Mouse (Mus musculus) olfactory bulb, adult 2 months (tissue): ENCODE measurements around the gene Hoxa6. TPM values are rescaled to one million over a fixed set of nuclear protein-coding genes. Genes with fewer than 3 reads are reported as not detected.

Source experiments
- H3K27ac ChIP-seq: fragments of 200-500 bp; 2 replicates; pipeline ENCODE4 v1.5.1; 2012; ENCODE audit warnings: low read depth, low read length; ENCODE audit not compliant: insufficient read depth
- H3K4me1 ChIP-seq: fragments of 200-500 bp; 2 replicates; pipeline ENCODE4 v1.6.1; 2012; ENCODE audit warnings: low read length; ENCODE audit not compliant: control insufficient read depth, insufficient read depth
- H3K4me3 ChIP-seq: fragments of 200-500 bp; 2 replicates; pipeline ENCODE4 v1.5.1; 2012; ENCODE audit warnings: mild to moderate bottlenecking, low read depth, low read length, moderate library complexity; ENCODE audit not compliant: insufficient read depth
- CTCF ChIP-seq: fragments of 200-500 bp; IDR thresholded peaks from 2 replicates; pipeline ENCODE4 v1.5.1; 2012; ENCODE audit warnings: low read depth, mild to moderate bottlenecking, low read length, moderate library complexity; ENCODE audit not compliant: insufficient read depth
- POLR2A ChIP-seq: fragments of 200-500 bp; IDR thresholded peaks from 2 replicates; pipeline ENCODE4 v1.6.1; 2012; ENCODE audit warnings: mild to moderate bottlenecking, low read depth, low read length, moderate library complexity; ENCODE audit not compliant: insufficient read depth
- WGBS: fragments of 180-500 bp; shearing (Covaris S2); methylation state at CpG from one replicate; pipeline ENCODE4 v1.1.7; 2018; 5-methylcytosine and 5-hydroxymethylcytosine counted together
- polyA plus RNA-seq: library from polyadenylated mRNA; stranded (reverse); fragments of >200 nt; gene quantifications from 2 replicates; pipeline ENCODE4 v1.2.4, GENCODE M21; 2012; ENCODE audit warnings: low replicate concordance; ENCODE audit not compliant: missing spikeins, insufficient read depth, insufficient read length

The Hoxa6 gene
- polyA plus RNA-seq, 1 experiment = not detected

DNA sequence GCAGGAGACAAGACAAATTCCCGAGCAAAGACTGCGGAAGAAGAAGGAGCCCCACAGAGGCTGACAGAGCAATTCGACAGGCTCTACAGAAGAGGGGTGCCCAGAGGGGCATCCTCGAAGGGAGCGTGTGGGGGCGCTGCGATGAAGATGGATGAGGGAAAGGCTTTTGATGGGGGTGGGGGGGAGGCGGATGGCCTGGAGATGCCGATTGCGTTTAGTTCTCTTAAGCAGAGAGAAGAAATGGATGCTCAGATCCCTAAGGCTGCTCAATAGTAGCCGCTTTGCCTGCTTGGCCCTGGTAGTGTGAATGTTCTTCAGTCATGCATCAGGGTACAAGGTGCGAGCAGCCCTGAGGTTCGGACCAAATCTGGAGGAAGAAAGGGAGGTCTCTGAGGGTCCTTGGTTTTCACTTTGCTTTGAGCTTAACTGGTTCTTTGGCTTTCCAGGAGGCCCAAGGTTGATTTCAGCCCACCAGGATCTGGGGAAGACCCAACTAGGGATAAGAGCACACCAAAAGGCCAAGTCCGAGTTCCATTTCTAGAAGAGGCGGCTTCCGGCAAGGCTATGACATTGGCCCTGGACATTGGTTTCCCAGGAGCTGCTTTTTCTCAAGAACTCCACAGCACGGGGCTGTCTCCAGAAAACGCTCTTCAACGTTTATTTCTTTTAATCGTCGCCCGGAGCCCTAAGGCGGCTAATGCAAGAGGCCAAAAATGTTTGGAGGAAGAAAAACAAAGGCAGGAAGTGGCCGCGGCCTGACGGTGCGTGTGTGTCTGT lies 40.3 kb upstream of the Hoxa6 start:
- H3K4me1 ChIP-seq = no peaks in the 10 kb centered on the region
- H3K27ac ChIP-seq = no peak overlapping the region
- TF ChIP-seq CTCF = no peak
- no peak for TF ChIP-seq POLR2A
- H3K4me3 ChIP-seq = no peak overlapping the region
- 4% methylated on average over 27 of the region's 27 CpGs for WGBS

- no peak overlapping the region for H3K4me3 ChIP-seq
- WGBS = 2% methylated on average over 23 of the region's 23 CpGs
- TF ChIP-seq CTCF = no peak
- no peak for TF ChIP-seq POLR2A
- H3K27ac ChIP-seq = no peak overlapping the region
- no peaks in the 10 kb centered on the region for H3K4me1 ChIP-seq
Observed at GRCm38 (mm10) chr6:52247766-52248637, 39.5 kb upstream of the Hoxa6 start.

GRCm38 (mm10) chr6:52246916-52247315 lies 38.4 kb upstream of the Hoxa6 start:
- no peaks in the 10 kb centered on the region for H3K4me1 ChIP-seq
- H3K4me3 ChIP-seq = no peak overlapping the region
- H3K27ac ChIP-seq = no peak overlapping the region
- TF ChIP-seq POLR2A (no peak), CTCF (no peak)
- WGBS = 6% methylated on average over 3 of the region's 3 CpGs

GRCm38 (mm10) chr6:52246403-52246803 lies 37.9 kb upstream of the Hoxa6 start:
- no peak for TF ChIP-seq POLR2A
- TF ChIP-seq CTCF = no peak
- no peak overlapping the region for H3K27ac ChIP-seq
- H3K4me3 ChIP-seq = no peak overlapping the region
- H3K4me1 ChIP-seq = no peaks in the 10 kb centered on the region
- WGBS = 2% methylated on average over 26 of the region's 26 CpGs

GRCm38 (mm10) chr6:52245757-52246142 lies 37.2 kb upstream of the Hoxa6 start, which contains the start of gene Hoxa11:
Gene Hoxa11 (minus strand): TSS chr6:52245810.
- Histone ChIP-seq H3K27ac (no peak within 1 kb of the TSS), H3K4me3 (no peak within 1 kb of the TSS), H3K4me1 (no peaks in the 10 kb centered on the region)
- TF ChIP-seq POLR2A = no peak
- no peak for TF ChIP-seq CTCF
- 3% methylated on average over 20 of the region's 20 CpGs for WGBS

- 2% methylated on average over 71 of the region's 71 CpGs for WGBS
- TF ChIP-seq CTCF = no peak
- TF ChIP-seq POLR2A = no peak
- Histone ChIP-seq H3K4me3 (no peak overlapping the region), H3K27ac (no peak overlapping the region), H3K4me1 (no peaks in the 10 kb centered on the region)
Observed at GRCm38 (mm10) chr6:52245040-52245756, 36.7 kb upstream of the Hoxa6 start.

DNA sequence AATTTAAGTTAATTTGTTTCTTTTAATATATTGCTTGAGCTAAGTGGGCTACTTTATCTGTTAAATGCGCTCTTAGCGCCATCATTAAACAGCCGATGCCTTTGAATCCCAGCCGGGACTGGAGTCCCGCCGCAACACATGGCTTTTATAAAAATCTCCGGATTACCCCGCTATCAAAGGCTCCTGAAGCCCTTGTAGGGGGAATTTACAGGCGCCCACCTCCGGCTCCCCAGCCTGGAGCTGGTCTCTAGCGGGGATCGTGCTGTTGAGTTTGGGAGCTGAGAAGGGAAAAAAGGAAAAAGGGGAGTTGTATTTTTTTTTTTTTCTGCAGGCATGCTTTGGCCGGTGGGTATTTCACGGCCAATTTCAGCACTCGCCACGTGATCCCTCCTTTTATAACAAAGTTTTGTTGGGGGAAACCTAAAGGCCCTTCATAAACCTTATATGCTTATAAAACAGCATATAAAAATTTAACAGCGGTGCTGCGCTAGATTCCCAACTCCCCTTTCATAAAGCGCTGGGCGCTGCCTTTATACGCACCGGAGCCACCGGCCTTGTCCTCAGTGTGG lies 36.0 kb upstream of the Hoxa6 start:
- H3K27ac ChIP-seq = no peak overlapping the region
- no peak for TF ChIP-seq POLR2A
- TF ChIP-seq CTCF = no peak
- 3% methylated on average over 23 of the region's 23 CpGs for WGBS

GRCm38 (mm10) chr6:52243681-52244121 lies 35.2 kb upstream of the Hoxa6 start:
- no peak overlapping the region for H3K4me3 ChIP-seq
- H3K27ac ChIP-seq = no peak overlapping the region
- WGBS = 4% methylated on average over 12 of the region's 12 CpGs
- no peaks in the 10 kb centered on the region for H3K4me1 ChIP-seq
- TF ChIP-seq POLR2A = no peak
- no peak for TF ChIP-seq CTCF

More for the DNA sequence above, 36.0 kb upstream of the Hoxa6 start:
- no peak overlapping the region for H3K4me3 ChIP-seq
- no peaks in the 10 kb centered on the region for H3K4me1 ChIP-seq
